10 mouse cellular contexts compared by ENCODE assay signal in the genomic region with DNA sequence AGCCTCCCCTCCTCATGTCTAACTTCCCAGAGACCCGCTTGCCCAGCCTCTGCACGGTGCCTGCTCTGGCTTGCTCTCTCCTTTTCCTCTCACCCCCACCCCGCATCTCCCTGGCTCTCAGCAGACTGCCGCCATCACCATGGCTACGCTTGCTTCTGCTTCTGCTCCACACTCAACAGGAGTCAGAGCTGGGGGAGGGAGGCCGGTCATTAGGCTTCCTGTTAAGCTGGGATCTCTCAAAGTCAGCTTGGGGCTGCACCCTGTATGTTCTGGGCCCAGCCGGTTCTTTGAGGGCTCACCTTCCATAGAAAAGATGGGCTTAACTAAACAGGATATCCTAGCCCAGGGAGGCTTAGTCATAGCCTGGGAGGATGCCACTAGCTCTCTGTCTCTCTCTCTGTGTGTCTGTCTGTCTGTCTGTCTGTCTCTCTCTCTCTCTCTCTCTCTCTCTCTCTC.
DNase-seq lines count a peak whose midpoint lies in the region; ATAC-seq lines count a peak whose summit lies in the region.
"Had no signal": no experiment of that assay in that cellular context is flagged by ENCODE, and none has a peak within 500 bp of the region (broad histone marks: within the 10 kb centered on the region; RNA-seq: fewer than 3 reads in every experiment).

No protein-coding gene starts in this region.

- H3K27ac ChIP-seq in heart, embryonic 11.5 days (ENCODE audit: low read depth, low read length): no peak overlapping the region
- H3K27ac ChIP-seq in liver, embryonic 15.5 days (replicated peaks): no peak overlapping the region
- H3K27ac ChIP-seq in neural tube, embryonic 14.5 days (ENCODE audit: low read depth, low read length): no peak overlapping the region
- H3K27ac ChIP-seq: liver, embryonic 14.5 days had no signal

- H3K9me3 ChIP-seq in heart, embryonic 11.5 days (replicated peaks; ENCODE audit: control insufficient read depth, low read length): no peaks in the 10 kb centered on the region
- no peaks in the 10 kb centered on the region for H3K9me3 ChIP-seq in liver, embryonic 15.5 days (replicated peaks)
- no peaks in the 10 kb centered on the region for H3K9me3 ChIP-seq in neural tube, embryonic 14.5 days (ENCODE audit: control insufficient read depth, low read length)
- H3K9me3 ChIP-seq: G1E had no signal

- intact Hi-C loops in heart, postnatal 36 days (cut with DNase I): no loop called here

- ATAC-seq in heart, embryonic 11.5 days (replicated peaks; ENCODE audit: insufficient number of reproducible peaks, low FRiP score, low TSS enrichment): peak; percentile 80; the same call in 1 of the 2 replicates
- ATAC-seq in liver, embryonic 15.5 days (ENCODE audit: insufficient read depth): peak; percentile 51
- ATAC-seq in neural tube, embryonic 14.5 days (ENCODE audit: low read depth): peak; percentile 97

- no peak for DNase-seq in heart, postnatal 36 days
- DNase-seq in cerebellum, postnatal 14 days: peak; percentile 66 to 67
- peak; percentile 64 to 70 for DNase-seq in frontal cortex, postnatal 36 days (ENCODE audit: low spot score in 2 of 2)
- peak; percentile 70 for DNase-seq in layer of hippocampus, adult 11-12 months (ENCODE audit: low spot score)
- no peak for DNase-seq in gastrocnemius, postnatal 4 days (ENCODE audit: low spot score in 2 of 2)

- H3K4me2 ChIP-seq in heart, embryonic 11.5 days: peak overlapping the region; percentile 47
- no peak overlapping the region for H3K4me2 ChIP-seq in liver, embryonic 15.5 days
- H3K4me2 ChIP-seq in neural tube, embryonic 14.5 days (ENCODE audit: low read depth, low read length): 0 out of 2 replicates have a peak overlapping the region, but pooled peaks have one; percentile 3

- peak overlapping the region; percentile 8; the same call in 1 of the 2 replicates for H3K9ac ChIP-seq in heart, embryonic 11.5 days (ENCODE audit: low read depth, low read length)
- no peak overlapping the region for H3K9ac ChIP-seq in liver, embryonic 15.5 days
- 0 out of 2 replicates have a peak overlapping the region, but pooled peaks have one; percentile 25 for H3K9ac ChIP-seq in neural tube, embryonic 14.5 days (replicated peaks; ENCODE audit: low read depth, low read length)
- H3K9ac ChIP-seq: liver, embryonic 14.5 days had no signal

- H3K4me1 ChIP-seq in heart, embryonic 11.5 days (ENCODE audit: control insufficient read depth, insufficient read depth, low read length): peaks cover 16% of the 10 kb centered on the region
- peaks cover 37% of the 10 kb centered on the region for H3K4me1 ChIP-seq in liver, embryonic 15.5 days (replicated peaks)
- H3K4me1 ChIP-seq in neural tube, embryonic 14.5 days (ENCODE audit: control insufficient read depth, insufficient read depth, low read length): peaks cover 11% of the 10 kb centered on the region

- WGBS in heart, embryonic 11.5 days (ENCODE audit: insufficient replicate concordance): 2% methylated on average over 7 of the region's 7 CpGs
- 13% methylated on average over 7 of the region's 7 CpGs for WGBS in liver, embryonic 15.5 days (ENCODE audit: insufficient replicate concordance)
- WGBS in neural tube, embryonic 14.5 days: 5% methylated on average over 7 of the region's 7 CpGs

- H3K36me3 ChIP-seq in heart, embryonic 11.5 days (ENCODE audit: control insufficient read depth, insufficient read depth, low read length): no peaks in the 10 kb centered on the region
- H3K36me3 ChIP-seq in liver, embryonic 15.5 days (replicated peaks): no peaks in the 10 kb centered on the region
- no peaks in the 10 kb centered on the region for H3K36me3 ChIP-seq in neural tube, embryonic 14.5 days (ENCODE audit: control insufficient read depth, insufficient read depth, low read length)
- H3K36me3 ChIP-seq: G1E had no signal

- H3K4me3 ChIP-seq in heart, embryonic 11.5 days (ENCODE audit: low read depth, low read length): no peak overlapping the region
- no peak overlapping the region for H3K4me3 ChIP-seq in liver, embryonic 15.5 days (replicated peaks)
- no peak overlapping the region for H3K4me3 ChIP-seq in neural tube, embryonic 14.5 days (ENCODE audit: low read depth, low read length)

- no peaks in the 10 kb centered on the region for H3K27me3 ChIP-seq in heart, embryonic 11.5 days (ENCODE audit: control insufficient read depth, insufficient read depth, low read length)
- H3K27me3 ChIP-seq in liver, embryonic 15.5 days: no peaks in the 10 kb centered on the region
- no peaks in the 10 kb centered on the region for H3K27me3 ChIP-seq in neural tube, embryonic 14.5 days (ENCODE audit: control insufficient read depth, insufficient read depth, low read length)

Comparison
In these comparisons a context has a peak if more than half of its experiments do, and no peak if none do; other contexts are left out.
1. DNase-seq: peak in cerebellum, postnatal 14 days (2 of 2), frontal cortex, postnatal 36 days (2 of 2) and layer of hippocampus, adult 11-12 months (single experiment); none in heart, postnatal 36 days (0 of 2) and gastrocnemius, postnatal 4 days (0 of 2).
2. Peak in every context shown above with its lines, with median percentiles within 50 percentile points of each other: ATAC-seq.